Mouse (Mus musculus): ENCODE results near the gene Pcif1.
"Not testable (repeated sequence)": the region's sequence is repeated elsewhere in the genome, so short reads cannot be mapped to it uniquely, and the experiment has no call there.

DNA sequence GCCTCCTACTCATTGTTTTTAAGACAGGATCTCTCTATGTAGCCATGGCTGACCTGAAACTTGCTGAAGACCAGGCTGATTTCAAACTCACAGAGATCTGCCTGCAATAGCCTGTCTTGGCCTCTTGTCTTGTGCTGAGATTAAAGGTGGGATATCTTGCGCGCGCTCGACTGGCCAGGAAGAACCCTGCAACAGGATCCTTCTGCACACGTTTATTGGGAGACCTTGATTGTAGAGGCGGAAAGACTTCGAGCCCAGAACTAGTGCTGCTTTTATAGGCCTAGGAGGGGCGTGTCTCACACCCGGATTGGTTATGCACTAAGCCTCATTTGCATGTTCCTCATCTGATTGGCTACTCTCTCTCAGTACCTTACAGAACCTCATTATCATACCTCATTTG, 15.7 kb upstream of the Pcif1 start:
- TF ChIP-seq E2F4 (IDR thresholded peaks at IDR 0.05; ENCODE audit: insufficient read depth); POLR2A (IDR thresholded peaks at IDR 0.05; ENCODE audit: insufficient read length, low read depth); REST (IDR thresholded peaks at IDR 0.05; ENCODE audit: insufficient read depth, insufficient read length); SRF (IDR thresholded peaks at IDR 0.05; ENCODE audit: control insufficient read depth, insufficient read length, low read depth); POLR2AphosphoS2 (IDR thresholded peaks at IDR 0.05; ENCODE audit: insufficient read length, low read depth); MYOD1 (IDR thresholded peaks at IDR 0.05; ENCODE audit: control insufficient read depth in 1 of 3, insufficient read length in 2 of 3, low read depth in 2 of 3); MAX (IDR thresholded peaks at IDR 0.05; ENCODE audit: low read depth); TCF12 (IDR thresholded peaks at IDR 0.05; ENCODE audit: insufficient read depth, poor library complexity, severe bottlenecking); MYOG (IDR thresholded peaks at IDR 0.05; ENCODE audit: control insufficient read depth in 1 of 3, insufficient read depth in 1 of 3, insufficient read length in 2 of 3, low read depth in 2 of 3); USF1 (IDR thresholded peaks at IDR 0.05; ENCODE audit: low read depth); TCF3 (IDR thresholded peaks at IDR 0.05; ENCODE audit: insufficient read length, low read depth): not testable (repeated sequence)
